Mouse (Mus musculus): ENCODE data around the gene Clic6.

DNA sequence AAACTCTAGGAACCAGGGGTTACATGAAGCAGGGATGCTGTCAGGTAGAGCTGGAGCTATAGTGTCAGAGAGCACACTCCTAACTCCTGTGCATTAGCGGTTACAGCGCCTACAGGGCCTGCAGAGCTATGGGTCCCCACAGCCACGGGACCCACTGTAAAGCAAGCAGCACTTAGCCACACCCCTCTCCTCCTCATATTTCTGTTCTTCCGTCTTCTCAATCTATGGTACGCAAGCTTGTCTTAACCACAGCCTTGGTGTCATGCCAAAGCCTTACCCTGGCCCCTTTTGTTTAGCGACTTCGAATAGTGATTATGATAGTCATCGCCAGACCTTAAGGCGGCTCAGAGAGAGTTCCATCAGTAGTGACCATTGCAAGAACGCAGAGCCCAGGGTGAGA, 96.2 kb downstream of the Clic6 start:
- TF ChIP-seq CTCF (IDR thresholded peaks at IDR 0.05; ENCODE audit: insufficient read depth, low read length) (no peak), POLR2A (IDR thresholded peaks at IDR 0.05; ENCODE audit: borderline replicate concordance, extremely low read depth, low read depth, low read length) (no peak)
